Mouse (Mus musculus): ENCODE measurements at regions not wholly inside any gene's neighbourhood (a gene's known extent, or its start where the extent isn't known, plus 50 kb on each side); places are given as distances from the start of the nearest gene placed in this dataset.

DNA sequence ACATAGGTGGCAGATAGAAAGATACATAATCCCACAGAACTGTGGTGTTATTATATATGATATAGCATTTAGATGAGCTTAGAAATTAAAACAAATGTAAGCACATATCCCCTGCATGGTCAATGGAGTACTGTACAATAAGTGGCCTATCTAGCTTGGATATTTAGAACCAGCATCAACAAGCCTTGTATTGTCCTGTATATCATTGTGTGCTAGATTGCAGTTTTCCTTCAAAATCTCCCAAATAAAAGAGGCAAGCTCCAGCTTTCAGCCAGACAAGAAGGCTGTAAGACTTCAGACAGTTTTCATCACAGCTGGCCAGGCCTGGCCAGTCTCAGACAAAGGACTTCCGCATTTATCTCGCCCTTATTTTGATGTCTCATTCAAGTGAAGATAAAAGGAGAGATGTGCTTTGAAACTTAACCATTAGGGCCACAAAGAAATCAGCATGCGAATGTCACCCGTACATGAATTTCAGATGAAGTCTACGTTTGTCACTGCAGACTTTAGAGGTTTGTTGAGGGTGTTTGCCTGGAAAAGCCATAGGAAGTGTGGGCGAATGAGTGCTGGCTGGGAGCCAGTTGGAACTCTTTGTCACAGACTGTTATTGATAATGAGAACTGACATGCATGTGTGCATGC, 700.5 kb downstream of the Kcnj2 start:
- peaks cover 12% of the 10 kb centered on the region for H3K4me1 ChIP-seq
- no peak overlapping the region for H3K4me3 ChIP-seq
- peak overlapping the region; percentile 10; the same call in 1 of the 2 replicates for H3K4me2 ChIP-seq
- 23% methylated on average over 6 of the region's 6 CpGs for WGBS
- peak overlapping the region; percentile 40 for H3K27ac ChIP-seq (replicated peaks)
- no peaks in the 10 kb centered on the region for H3K36me3 ChIP-seq
- no peak overlapping the region for H3K9ac ChIP-seq
- no peaks in the 10 kb centered on the region for H3K27me3 ChIP-seq (replicated peaks)
- ATAC-seq (ENCODE audit: extremely low read depth, insufficient number of reproducible peaks, low FRiP score, low TSS enrichment) = no peak
- no peaks in the 10 kb centered on the region for H3K9me3 ChIP-seq

DNA sequence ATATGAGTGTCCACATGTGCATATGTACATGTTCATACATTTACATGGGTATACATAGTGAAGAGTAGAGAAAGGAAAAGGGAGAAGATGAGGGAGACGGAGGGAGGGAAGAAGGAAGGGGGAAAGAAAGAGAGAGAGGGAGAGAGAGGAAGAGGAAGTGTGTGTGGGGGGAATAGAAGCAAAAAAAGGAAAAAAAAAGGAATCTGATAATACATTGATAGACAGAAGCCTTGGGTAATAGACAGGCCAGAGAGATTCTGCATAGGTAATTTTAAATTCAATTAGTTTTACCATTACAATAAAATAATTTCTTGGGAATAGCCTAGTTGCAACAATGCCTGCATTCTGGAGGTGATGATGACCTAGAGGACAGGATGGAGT, 701.0 kb downstream of the Kcnj2 start:
- peak overlapping the region; percentile 40 for H3K27ac ChIP-seq (replicated peaks)
- no peak overlapping the region for H3K4me3 ChIP-seq
- H3K9me3 ChIP-seq = no peaks in the 10 kb centered on the region
- no peak for ATAC-seq (ENCODE audit: extremely low read depth, insufficient number of reproducible peaks, low FRiP score, low TSS enrichment)
- H3K4me1 ChIP-seq = peaks cover 12% of the 10 kb centered on the region
- H3K27me3 ChIP-seq (replicated peaks) = no peaks in the 10 kb centered on the region
- H3K9ac ChIP-seq = no peak overlapping the region
- WGBS = 65% methylated on average over 1 of the region's 1 CpGs
- no peak overlapping the region for H3K4me2 ChIP-seq
- H3K36me3 ChIP-seq = no peaks in the 10 kb centered on the region

DNA sequence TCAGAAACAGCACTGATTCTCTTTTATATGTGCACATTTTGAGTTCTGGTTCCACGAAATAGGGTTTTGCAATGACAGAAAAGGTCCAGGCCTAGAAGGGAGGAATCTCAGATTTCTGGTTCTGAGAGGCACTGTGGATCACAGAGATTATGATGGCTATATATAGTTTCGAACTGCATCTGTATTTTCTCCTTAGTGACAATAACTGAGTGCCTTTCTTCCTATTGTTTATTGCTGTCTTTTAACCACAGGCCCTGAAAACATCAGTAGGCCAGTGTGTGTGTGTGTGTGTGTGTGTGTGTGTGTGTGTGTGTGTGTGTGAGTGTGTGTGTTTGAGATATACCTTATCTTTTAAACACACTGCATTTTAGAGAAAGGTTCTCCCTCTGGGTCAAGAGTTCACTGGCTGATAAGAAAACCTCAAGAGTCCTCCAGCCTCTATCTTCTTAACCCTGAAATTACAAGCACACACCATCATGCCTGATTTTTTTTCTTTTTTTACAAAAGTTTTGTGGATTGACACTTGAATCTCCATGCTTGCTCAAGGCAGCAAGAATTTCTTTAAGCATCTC, 708.2 kb downstream of the Kcnj2 start:
- Histone ChIP-seq H3K27me3 (replicated peaks) (no peaks in the 10 kb centered on the region), H3K4me3 (no peak overlapping the region), H3K9me3 (no peaks in the 10 kb centered on the region), H3K9ac (no peak overlapping the region), H3K4me2 (no peak overlapping the region), H3K4me1 (peaks cover 15% of the 10 kb centered on the region), H3K36me3 (no peaks in the 10 kb centered on the region), H3K27ac (replicated peaks) (peak overlapping the region; percentile 39; the same call in 1 of the 2 replicates)
- ATAC-seq (ENCODE audit: extremely low read depth, insufficient number of reproducible peaks, low FRiP score, low TSS enrichment) = peak; percentile 42; the same call in 1 of the 2 replicates
- WGBS = 22% methylated on average over 2 of the region's 2 CpGs

DNA sequence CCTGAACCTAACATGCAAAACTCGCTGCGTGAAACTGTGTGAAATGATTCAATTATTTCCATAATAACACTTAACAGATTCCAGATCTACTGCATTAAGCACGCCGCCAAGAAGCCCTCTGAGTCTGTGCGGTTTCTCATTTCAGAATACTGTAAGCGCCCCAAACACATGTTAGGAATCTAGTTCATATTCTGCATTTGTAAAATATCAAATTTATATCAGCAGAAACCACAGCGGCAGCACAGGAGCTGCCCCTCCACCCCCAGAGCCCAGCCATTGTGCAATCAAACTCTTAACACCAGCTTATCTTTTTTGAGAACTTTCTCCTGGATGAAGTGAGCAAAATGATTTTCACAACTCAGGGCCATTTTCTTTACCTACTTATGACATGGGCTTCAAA, 715.4 kb downstream of the Kcnj2 start:
- no peak overlapping the region; the same call in 1 of the 2 replicates for H3K4me2 ChIP-seq
- H3K27ac ChIP-seq (replicated peaks) = no peak overlapping the region
- H3K9ac ChIP-seq = no peak overlapping the region
- H3K27me3 ChIP-seq (replicated peaks) = no peaks in the 10 kb centered on the region
- H3K36me3 ChIP-seq = no peaks in the 10 kb centered on the region
- 63% methylated on average over 7 of the region's 7 CpGs for WGBS
- H3K9me3 ChIP-seq = no peaks in the 10 kb centered on the region
- no peak overlapping the region for H3K4me3 ChIP-seq
- H3K4me1 ChIP-seq = no peaks in the 10 kb centered on the region
- ATAC-seq (ENCODE audit: extremely low read depth, insufficient number of reproducible peaks, low FRiP score, low TSS enrichment) = no peak

DNA sequence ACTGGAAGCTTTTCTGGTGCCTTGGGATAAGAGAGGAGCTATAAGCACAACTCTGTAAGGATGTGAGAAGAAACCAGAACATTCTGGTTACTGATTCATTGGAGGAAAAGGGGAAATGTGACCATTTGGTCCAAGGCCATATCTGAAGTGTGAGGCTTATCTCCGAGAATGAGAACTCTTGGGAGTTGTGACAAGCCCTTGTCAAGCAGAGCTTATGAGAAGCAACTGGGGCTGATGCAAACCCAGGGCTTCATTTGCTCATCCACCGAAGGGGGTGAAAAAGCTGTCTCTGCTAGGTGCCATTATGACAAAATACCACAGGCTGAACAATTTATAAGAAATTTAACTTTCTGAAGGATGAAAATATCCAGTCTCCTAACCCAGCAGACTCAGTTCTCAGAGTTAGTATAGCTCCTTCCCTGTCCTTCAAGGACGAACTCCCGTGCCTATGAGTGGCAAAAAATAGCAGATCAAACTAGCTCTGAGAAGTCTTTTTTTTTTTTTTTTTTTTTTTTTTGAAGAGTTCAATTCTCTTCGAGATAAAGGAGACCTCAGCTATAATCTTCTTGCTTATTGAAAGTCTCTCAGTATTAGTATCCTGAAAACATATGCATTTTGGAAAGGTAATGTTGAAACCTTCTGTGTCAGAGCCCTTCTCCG, 725.4 kb downstream of the Kcnj2 start:
- 45% methylated on average over 6 of the region's 6 CpGs for WGBS
- no peaks in the 10 kb centered on the region for H3K36me3 ChIP-seq

DNA sequence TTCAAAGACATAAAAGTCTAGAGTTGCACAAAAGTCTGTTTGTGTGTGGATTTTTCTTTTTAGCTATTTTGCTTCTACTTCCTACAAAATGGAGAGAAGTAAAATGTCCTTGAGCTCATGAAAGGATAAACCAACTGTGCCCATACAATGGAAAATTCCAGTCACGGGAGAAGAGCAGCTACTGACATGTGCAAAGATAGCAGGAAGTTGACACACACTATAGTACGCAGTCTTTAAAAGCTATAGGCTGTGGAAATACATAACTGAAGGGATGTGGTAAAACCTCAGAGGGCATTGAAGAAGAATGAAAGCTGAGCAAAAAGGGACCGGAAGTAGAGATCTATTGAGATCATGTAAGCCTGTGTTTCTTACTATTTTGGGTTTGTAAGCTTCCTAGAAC, 735.1 kb downstream of the Kcnj2 start:
- Histone ChIP-seq H3K4me3 (no peak overlapping the region), H3K4me2 (no peak overlapping the region), H3K27ac (replicated peaks) (no peak overlapping the region), H3K36me3 (no peaks in the 10 kb centered on the region), H3K9me3 (no peaks in the 10 kb centered on the region), H3K4me1 (no peaks in the 10 kb centered on the region), H3K27me3 (replicated peaks) (no peaks in the 10 kb centered on the region), H3K9ac (no peak overlapping the region)
- 53% methylated on average over 3 of the region's 3 CpGs for WGBS
- ATAC-seq (ENCODE audit: extremely low read depth, insufficient number of reproducible peaks, low FRiP score, low TSS enrichment) = no peak

More for the DNA sequence above, 725.4 kb downstream of the Kcnj2 start:
- no peak overlapping the region for H3K4me3 ChIP-seq
- no peak overlapping the region for H3K9ac ChIP-seq
- no peak for ATAC-seq (ENCODE audit: extremely low read depth, insufficient number of reproducible peaks, low FRiP score, low TSS enrichment)
- no peak overlapping the region for H3K27ac ChIP-seq (replicated peaks)
- no peaks in the 10 kb centered on the region for H3K9me3 ChIP-seq
- H3K4me1 ChIP-seq = no peaks in the 10 kb centered on the region
- H3K27me3 ChIP-seq (replicated peaks) = no peaks in the 10 kb centered on the region
- H3K4me2 ChIP-seq = no peak overlapping the region

DNA sequence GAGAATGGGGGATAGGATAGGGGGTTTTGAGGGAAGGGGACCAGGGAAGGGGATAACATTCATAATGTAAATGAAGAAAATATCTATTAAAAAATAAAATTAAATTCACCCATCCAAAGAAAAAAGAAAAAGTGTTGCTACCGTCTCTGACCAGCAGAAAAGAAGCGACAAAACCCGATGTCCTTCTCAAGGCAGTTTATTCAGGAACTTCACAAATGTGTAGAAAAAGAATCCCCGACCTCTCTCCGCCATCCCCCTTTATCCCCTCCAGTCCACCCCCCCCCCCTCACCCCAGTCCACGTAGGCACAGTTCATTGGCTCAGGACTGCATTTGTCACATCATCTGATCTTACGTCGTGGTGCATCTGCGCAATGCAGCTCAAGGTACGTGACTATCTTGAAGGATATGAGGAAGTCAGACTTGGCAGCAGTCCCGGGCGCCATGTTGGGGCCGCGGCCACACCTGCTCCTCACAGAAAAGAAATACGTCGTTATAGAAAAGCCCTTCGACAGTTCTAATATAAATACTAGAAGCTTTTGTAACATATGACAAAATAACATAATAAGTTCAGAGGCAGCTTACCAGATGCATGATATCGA, 750.3 kb downstream of the Kcnj2 start:
- 88% methylated on average over 18 of the region's 18 CpGs for WGBS
- ATAC-seq (ENCODE audit: extremely low read depth, insufficient number of reproducible peaks, low FRiP score, low TSS enrichment) = no peak

DNA sequence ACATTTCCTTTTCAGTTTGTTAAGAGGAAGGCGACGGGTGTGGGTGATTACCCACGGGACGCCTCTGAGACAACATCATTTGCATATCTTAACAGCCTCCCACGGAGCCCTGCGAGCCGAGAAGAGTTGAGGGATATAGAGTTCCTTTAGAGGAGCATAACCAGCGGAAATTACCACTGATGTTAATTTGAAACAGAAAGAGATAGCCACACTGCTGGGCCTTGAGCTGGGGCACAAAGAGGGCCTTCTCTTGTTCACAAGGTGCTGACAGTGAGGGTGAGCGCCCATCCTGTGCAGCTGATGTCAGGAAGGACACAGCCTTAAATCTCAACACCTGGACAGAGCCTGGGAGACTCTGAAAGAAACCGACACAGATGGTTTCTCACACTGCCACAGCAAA, 752.2 kb downstream of the Kcnj2 start:
- no peaks in the 10 kb centered on the region for H3K9me3 ChIP-seq
- peaks cover 10% of the 10 kb centered on the region; the same call in 1 of the 2 replicates for H3K4me1 ChIP-seq
- no peak overlapping the region for H3K9ac ChIP-seq
- H3K27ac ChIP-seq (replicated peaks) = no peak overlapping the region
- WGBS = 8% methylated on average over 10 of the region's 10 CpGs
- no peaks in the 10 kb centered on the region for H3K27me3 ChIP-seq (replicated peaks)
- no peaks in the 10 kb centered on the region for H3K36me3 ChIP-seq
- peak overlapping the region; percentile 50 for H3K4me2 ChIP-seq
- no peak overlapping the region for H3K4me3 ChIP-seq
- no peak for ATAC-seq (ENCODE audit: extremely low read depth, insufficient number of reproducible peaks, low FRiP score, low TSS enrichment)

More for the DNA sequence above, 750.3 kb downstream of the Kcnj2 start:
- no peak overlapping the region for H3K27ac ChIP-seq (replicated peaks)
- H3K4me1 ChIP-seq = peaks cover 10% of the 10 kb centered on the region; the same call in 1 of the 2 replicates
- no peaks in the 10 kb centered on the region for H3K36me3 ChIP-seq
- no peak overlapping the region for H3K9ac ChIP-seq
- H3K4me3 ChIP-seq = no peak overlapping the region
- no peaks in the 10 kb centered on the region for H3K9me3 ChIP-seq
- H3K27me3 ChIP-seq (replicated peaks) = no peaks in the 10 kb centered on the region
- H3K4me2 ChIP-seq = no peak overlapping the region

DNA sequence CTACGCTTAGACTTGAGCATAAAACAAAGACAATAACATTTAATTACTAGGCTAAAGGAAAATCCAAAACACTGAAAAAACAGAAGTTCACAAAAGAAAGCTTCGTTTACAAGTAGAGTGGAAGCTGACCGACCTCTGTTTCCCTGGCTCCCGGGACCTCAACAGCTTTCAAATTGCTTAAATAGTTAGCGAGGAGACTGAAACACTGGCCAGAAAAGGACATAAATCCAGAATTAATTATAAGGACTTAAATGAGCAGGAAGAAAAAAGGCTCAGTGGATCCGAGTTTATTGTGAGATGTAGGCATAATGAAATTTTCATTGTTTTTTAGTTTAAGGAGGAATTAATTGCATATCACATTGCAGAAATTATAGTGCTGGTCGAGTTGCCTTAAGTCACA, 754.4 kb downstream of the Kcnj2 start:
- Histone ChIP-seq H3K4me3 (no peak overlapping the region), H3K4me1 (peaks cover 10% of the 10 kb centered on the region; the same call in 1 of the 2 replicates), H3K4me2 (no peak overlapping the region), H3K9me3 (no peaks in the 10 kb centered on the region), H3K9ac (no peak overlapping the region), H3K36me3 (no peaks in the 10 kb centered on the region), H3K27me3 (replicated peaks) (no peaks in the 10 kb centered on the region), H3K27ac (replicated peaks) (no peak overlapping the region)
- no peak for ATAC-seq (ENCODE audit: extremely low read depth, insufficient number of reproducible peaks, low FRiP score, low TSS enrichment)
- 66% methylated on average over 7 of the region's 7 CpGs for WGBS

DNA sequence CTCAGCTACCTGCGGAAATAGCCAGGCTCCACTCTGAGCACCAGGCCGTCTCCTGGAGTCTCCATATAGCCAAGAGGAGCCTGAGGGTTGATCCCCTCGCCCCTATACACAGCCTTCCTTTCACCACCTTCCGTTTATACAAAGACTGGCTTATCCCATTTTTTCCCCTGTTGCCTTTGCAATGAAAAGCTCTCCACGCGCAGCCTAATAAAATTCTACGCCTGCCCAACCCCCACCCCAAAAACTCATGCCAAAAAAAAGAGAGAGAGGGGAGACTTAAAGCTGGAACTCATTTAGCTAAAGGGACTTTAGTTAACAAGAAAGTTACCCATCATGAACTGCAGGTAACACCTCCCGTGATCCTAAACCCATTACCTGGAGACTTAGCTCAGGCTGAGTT, 762.5 kb downstream of the Kcnj2 start:
- no peak overlapping the region for H3K27ac ChIP-seq (replicated peaks)
- no peak overlapping the region for H3K4me3 ChIP-seq
- no peaks in the 10 kb centered on the region for H3K36me3 ChIP-seq
- 70% methylated on average over 8 of the region's 8 CpGs for WGBS
- no peaks in the 10 kb centered on the region for H3K27me3 ChIP-seq (replicated peaks)
- H3K9me3 ChIP-seq = no peaks in the 10 kb centered on the region
- no peaks in the 10 kb centered on the region for H3K4me1 ChIP-seq
- no peak overlapping the region for H3K4me2 ChIP-seq
- H3K9ac ChIP-seq = no peak overlapping the region
- ATAC-seq (ENCODE audit: extremely low read depth, insufficient number of reproducible peaks, low FRiP score, low TSS enrichment) = no peak

DNA sequence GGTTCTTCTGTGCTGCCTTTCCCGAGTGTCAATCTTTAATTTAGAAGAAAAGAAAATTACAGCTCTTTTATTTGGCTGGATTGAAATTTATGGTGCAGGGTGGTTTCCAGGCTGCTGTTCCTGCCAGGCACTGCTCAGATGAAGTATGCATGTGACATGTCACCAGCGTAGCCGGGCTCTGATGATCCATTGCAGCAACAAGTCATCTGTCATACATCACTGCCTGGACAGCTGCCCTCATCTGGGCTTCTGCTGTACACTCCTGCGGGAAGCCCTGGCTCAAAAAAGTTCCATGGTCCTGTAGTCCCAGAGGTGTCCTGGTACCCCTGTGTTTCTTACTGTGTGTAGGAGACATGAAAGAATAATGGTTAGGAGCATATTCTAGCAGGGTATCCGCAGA, 773.0 kb downstream of the Kcnj2 start:
- Histone ChIP-seq H3K36me3 (no peaks in the 10 kb centered on the region), H3K4me1 (peaks cover 15% of the 10 kb centered on the region), H3K27me3 (replicated peaks) (no peaks in the 10 kb centered on the region), H3K27ac (replicated peaks) (no peak overlapping the region), H3K9ac (no peak overlapping the region), H3K9me3 (no peaks in the 10 kb centered on the region), H3K4me2 (no peak overlapping the region), H3K4me3 (no peak overlapping the region)
- WGBS = 34% methylated on average over 5 of the region's 5 CpGs
- ATAC-seq (ENCODE audit: extremely low read depth, insufficient number of reproducible peaks, low FRiP score, low TSS enrichment) = peak; percentile 42; the same call in 1 of the 2 replicates
